Mouse (Mus musculus): ENCODE data around the gene Isg20l2. TPM values are rescaled to one million over a fixed set of nuclear protein-coding genes. Genes with fewer than 3 reads are reported as not detected.

Gene Isg20l2
- total and polyA plus RNA-seq, 2 experiments from 2014 or later = 8.2 to 16.2 TPM

- WGBS = 88% methylated on average over 7 of the region's 7 CpGs
- H3K4me2 ChIP-seq (ENCODE audit: low read depth, low read length) = no peak overlapping the region
- DNase-seq (ENCODE audit: low spot score) (no peak), ATAC-seq (ENCODE audit: insufficient read depth, low read depth) (no peak)
- TF ChIP-seq EP300 (IDR thresholded peaks at IDR 0.05; ENCODE audit: low read depth) (no peak), CTCF (IDR thresholded peaks at IDR 0.05; ENCODE audit: low read depth) (no peak)
- H3K27ac ChIP-seq (ENCODE audit: low read depth) = no peak overlapping the region
- H3K4me1 ChIP-seq (ENCODE audit: control insufficient read depth, insufficient read depth) = peaks cover 24% of the 10 kb centered on the region
- no peaks in the 10 kb centered on the region for H3K27me3 ChIP-seq (ENCODE audit: control insufficient read depth, insufficient read depth, low read length)
- H3K9me3 ChIP-seq (replicated peaks; ENCODE audit: control insufficient read depth, low read length) = no peaks in the 10 kb centered on the region
- no peak overlapping the region for H3K4me3 ChIP-seq (ENCODE audit: low read depth, low read length)
- peaks cover 39% of the 10 kb centered on the region for H3K36me3 ChIP-seq (replicated peaks; ENCODE audit: control insufficient read depth, insufficient read depth, low read length)
- no peak overlapping the region for H3K9ac ChIP-seq (replicated peaks; ENCODE audit: low read depth, low read length)
Measured at GRCm38 (mm10) chr3:87913491-87913890, 16.6 kb upstream of the Isg20l2 start.

- WGBS = 93% methylated on average over 10 of the region's 10 CpGs
- H3K9ac ChIP-seq (replicated peaks; ENCODE audit: low read depth, low read length) = no peak overlapping the region
- peaks cover 39% of the 10 kb centered on the region for H3K36me3 ChIP-seq (replicated peaks; ENCODE audit: control insufficient read depth, insufficient read depth, low read length)
- H3K4me3 ChIP-seq (ENCODE audit: low read depth, low read length) = no peak overlapping the region
- H3K4me2 ChIP-seq (ENCODE audit: low read depth, low read length) = no peak overlapping the region
- no peak for ATAC-seq (ENCODE audit: insufficient read depth, low read depth)
- peaks cover 21% of the 10 kb centered on the region for H3K4me1 ChIP-seq (ENCODE audit: control insufficient read depth, insufficient read depth)
- H3K9me3 ChIP-seq (replicated peaks; ENCODE audit: control insufficient read depth, low read length) = no peaks in the 10 kb centered on the region
- H3K27ac ChIP-seq (ENCODE audit: low read depth) = no peak overlapping the region
- DNase-seq (ENCODE audit: low spot score) = no peak
- TF ChIP-seq EP300 (IDR thresholded peaks at IDR 0.05; ENCODE audit: low read depth) = no peak
- TF ChIP-seq CTCF (IDR thresholded peaks at IDR 0.05; ENCODE audit: low read depth) = no peak
- H3K27me3 ChIP-seq (ENCODE audit: control insufficient read depth, insufficient read depth, low read length) = no peaks in the 10 kb centered on the region
Measured at GRCm38 (mm10) chr3:87913891-87914290, 16.2 kb upstream of the Isg20l2 start.

DNA sequence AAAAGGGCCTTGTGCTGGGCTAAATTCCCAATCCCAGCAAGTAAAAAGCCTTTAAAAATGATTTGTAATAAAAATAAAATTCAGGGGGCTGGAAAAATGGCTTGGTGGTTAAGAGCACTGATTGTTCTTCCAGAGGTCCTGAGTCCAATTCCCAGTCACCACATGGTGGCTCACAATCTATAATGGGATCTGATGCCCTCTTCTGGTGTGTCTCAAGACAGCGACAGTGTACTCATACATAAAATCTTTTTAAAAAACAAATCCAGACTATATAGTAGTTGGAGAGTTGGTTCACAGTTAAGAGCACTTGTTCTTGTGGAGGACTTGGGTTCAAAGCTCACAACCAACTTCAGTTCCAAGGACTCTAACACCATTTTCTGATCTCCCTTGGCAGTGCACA, 13.1 kb upstream of the Isg20l2 start:
- H3K4me1 ChIP-seq (ENCODE audit: control insufficient read depth, insufficient read depth) = peaks cover 5% of the 10 kb centered on the region; the same call in 1 of the 2 replicates
- H3K27me3 ChIP-seq (ENCODE audit: control insufficient read depth, insufficient read depth, low read length) = no peaks in the 10 kb centered on the region
- H3K9me3 ChIP-seq (replicated peaks; ENCODE audit: control insufficient read depth, low read length) = no peaks in the 10 kb centered on the region
- no peak for ATAC-seq (ENCODE audit: insufficient read depth, low read depth)
- no peak overlapping the region for H3K27ac ChIP-seq (ENCODE audit: low read depth)
- H3K36me3 ChIP-seq (replicated peaks; ENCODE audit: control insufficient read depth, insufficient read depth, low read length) = peaks cover 43% of the 10 kb centered on the region
- DNase-seq (ENCODE audit: low spot score) = no peak
- no peak overlapping the region for H3K4me3 ChIP-seq (ENCODE audit: low read depth, low read length)
- H3K4me2 ChIP-seq (ENCODE audit: low read depth, low read length) = no peak overlapping the region
- no peak overlapping the region for H3K9ac ChIP-seq (replicated peaks; ENCODE audit: low read depth, low read length)
- 89% methylated on average over 1 of the region's 1 CpGs for WGBS
- TF ChIP-seq EP300 (IDR thresholded peaks at IDR 0.05; ENCODE audit: low read depth) (no peak), CTCF (IDR thresholded peaks at IDR 0.05; ENCODE audit: low read depth) (no peak)

DNA sequence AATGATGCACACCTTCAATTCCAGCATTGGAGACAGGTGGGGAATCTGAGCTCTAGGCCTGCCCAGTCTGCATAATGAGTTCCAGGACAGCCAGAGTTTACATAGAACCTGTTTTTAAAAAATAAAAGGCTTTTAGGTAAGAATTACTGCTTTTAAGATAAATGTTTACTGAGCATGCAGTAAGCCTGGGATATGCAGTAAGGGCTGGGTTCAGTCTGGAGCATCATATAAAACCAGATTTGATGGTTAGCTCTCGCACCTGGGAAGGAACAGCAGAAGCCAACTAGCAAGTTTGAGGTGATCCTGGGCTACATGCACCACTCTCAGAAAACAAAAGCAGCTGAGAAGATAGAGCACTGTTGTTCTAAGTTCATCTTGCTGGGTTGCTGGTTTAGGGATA, 11.6 kb upstream of the Isg20l2 start:
- ATAC-seq (ENCODE audit: insufficient read depth, low read depth) (no peak), DNase-seq (ENCODE audit: low spot score) (no peak)
- Histone ChIP-seq H3K4me1 (ENCODE audit: control insufficient read depth, insufficient read depth) (peaks cover 5% of the 10 kb centered on the region; the same call in 1 of the 2 replicates), H3K36me3 (replicated peaks; ENCODE audit: control insufficient read depth, insufficient read depth, low read length) (peaks cover 51% of the 10 kb centered on the region), H3K4me3 (ENCODE audit: low read depth, low read length) (no peak overlapping the region), H3K9ac (replicated peaks; ENCODE audit: low read depth, low read length) (no peak overlapping the region), H3K27me3 (ENCODE audit: control insufficient read depth, insufficient read depth, low read length) (no peaks in the 10 kb centered on the region), H3K27ac (ENCODE audit: low read depth) (no peak overlapping the region), H3K4me2 (ENCODE audit: low read depth, low read length) (peak overlapping the region; percentile 82; the same call in 1 of the 2 replicates), H3K9me3 (replicated peaks; ENCODE audit: control insufficient read depth, low read length) (no peaks in the 10 kb centered on the region)
- WGBS = 90% methylated on average over 1 of the region's 1 CpGs
- no peak for TF ChIP-seq EP300 (IDR thresholded peaks at IDR 0.05; ENCODE audit: low read depth)
- TF ChIP-seq CTCF (IDR thresholded peaks at IDR 0.05; ENCODE audit: low read depth) = no peak

- DNase-seq (ENCODE audit: low spot score) (peak; percentile 98), ATAC-seq (ENCODE audit: insufficient read depth, low read depth) (peak; percentile 92)
- H3K36me3 ChIP-seq (replicated peaks; ENCODE audit: control insufficient read depth, insufficient read depth, low read length) = peaks cover 51% of the 10 kb centered on the region
- peak within 1 kb of the TSS; percentile 82 for H3K4me2 ChIP-seq (ENCODE audit: low read depth, low read length)
- peak within 1 kb of the TSS; percentile 89 for H3K9ac ChIP-seq (replicated peaks; ENCODE audit: low read depth, low read length)
- TF ChIP-seq EP300 (IDR thresholded peaks at IDR 0.05; ENCODE audit: low read depth) (peak; percentile 64; the same call in 1 of the 2 replicates), CTCF (IDR thresholded peaks at IDR 0.05; ENCODE audit: low read depth) (no peak)
- H3K27me3 ChIP-seq (ENCODE audit: control insufficient read depth, insufficient read depth, low read length) = no peaks in the 10 kb centered on the region
- H3K4me3 ChIP-seq (ENCODE audit: low read depth, low read length) = peak within 1 kb of the TSS; percentile 65
- peak within 1 kb of the TSS; percentile 86 for H3K27ac ChIP-seq (ENCODE audit: low read depth)
- H3K4me1 ChIP-seq (ENCODE audit: control insufficient read depth, insufficient read depth) = peaks cover 5% of the 10 kb centered on the region; the same call in 1 of the 2 replicates
- WGBS = 1% methylated on average over 30 of the region's 30 CpGs
- H3K9me3 ChIP-seq (replicated peaks; ENCODE audit: control insufficient read depth, low read length) = no peaks in the 10 kb centered on the region
Measured at GRCm38 (mm10) chr3:87919336-87920108, 10.6 kb upstream of the Isg20l2 start, which contains the start of gene Mrpl24. Gene Mrpl24, plus strand, starts transcription at chr3:87919506.

Data from heart, postnatal 0 days (tissue).